Mouse (Mus musculus) lung, embryonic 15.5 days (tissue): ENCODE measurements at regions not wholly inside any gene's neighbourhood (a gene's known extent, or its start where the extent isn't known, plus 50 kb on each side); places are given as distances from the start of the nearest gene placed in this dataset.

Experiments used
- ATAC-seq: fragments of 200-750 bp; cut with Nextera tagmentation; 2 replicates; pipeline ENCODE4 v1.8.0; 2017; ENCODE audit warnings: moderate number of reproducible peaks, borderline replicate concordance; ENCODE audit not compliant: low FRiP score, low TSS enrichment; ENCODE audit errors: extremely low read depth
- H3K27ac ChIP-seq: fragments of 300-500 bp; sonication (generic); 2 replicates; pipeline ENCODE4 v1.5.1; 2015; ENCODE audit warnings: moderate library complexity, mild to moderate bottlenecking, inconsistent platforms
- H3K27me3 ChIP-seq: fragments of 300-500 bp; sonication (generic); 2 replicates; pipeline ENCODE4 v1.6.1; 2015; ENCODE audit warnings: inconsistent platforms
- H3K36me3 ChIP-seq: fragments of 300-500 bp; sonication (generic); 2 replicates; pipeline ENCODE4 v1.6.1; 2015; ENCODE audit warnings: inconsistent platforms
- H3K4me1 ChIP-seq: fragments of 300-500 bp; sonication (generic); 2 replicates; pipeline ENCODE4 v1.6.1; 2015; ENCODE audit warnings: inconsistent platforms
- H3K4me2 ChIP-seq: fragments of 300-500 bp; sonication (generic); 2 replicates; pipeline ENCODE4 v1.6.1; 2015; ENCODE audit warnings: inconsistent platforms, mild to moderate bottlenecking, moderate library complexity
- H3K4me3 ChIP-seq: fragments of 300-500 bp; sonication (generic); 2 replicates; pipeline ENCODE4 v1.5.1; 2015; ENCODE audit warnings: mild to moderate bottlenecking, inconsistent platforms
- H3K9ac ChIP-seq: fragments of 300-500 bp; sonication (generic); 2 replicates; pipeline ENCODE4 v1.6.1; 2015; ENCODE audit warnings: inconsistent platforms
- H3K9me3 ChIP-seq: fragments of 300-500 bp; sonication (generic); 2 replicates; pipeline ENCODE4 v1.6.1; 2016; ENCODE audit warnings: inconsistent platforms
- WGBS: fragments of 180-500 bp; shearing (Covaris S2); methylation state at CpG from one replicate; pipeline ENCODE4 v1.1.7; 2015; 5-methylcytosine and 5-hydroxymethylcytosine counted together

GRCm38 (mm10) chr3:60138319-60138718 lies 56.6 kb downstream of the Sucnr1 start:
- Histone ChIP-seq H3K4me3 (no peak overlapping the region), H3K9ac (no peak overlapping the region), H3K9me3 (no peaks in the 10 kb centered on the region), H3K27me3 (no peaks in the 10 kb centered on the region), H3K36me3 (no peaks in the 10 kb centered on the region), H3K4me1 (no peaks in the 10 kb centered on the region), H3K4me2 (no peak overlapping the region), H3K27ac (no peak overlapping the region)
- no peak for ATAC-seq
- WGBS, result 74% methylated on average over 3 of the region's 3 CpGs

GRCm38 (mm10) chr3:60159865-60160264 lies 78.2 kb downstream of the Sucnr1 start:
- 80% methylated on average over 3 of the region's 3 CpGs for WGBS
- no peak overlapping the region for H3K4me3 ChIP-seq

GRCm38 (mm10) chr3:60167633-60168032 lies 86.0 kb downstream of the Sucnr1 start:
- Histone ChIP-seq H3K9me3 (no peaks in the 10 kb centered on the region), H3K27me3 (no peaks in the 10 kb centered on the region), H3K36me3 (no peaks in the 10 kb centered on the region), H3K4me1 (peaks cover 13% of the 10 kb centered on the region), H3K4me3 (no peak overlapping the region), H3K9ac (no peak overlapping the region), H3K27ac (no peak overlapping the region), H3K4me2 (no peak overlapping the region)
- 65% methylated on average over 3 of the region's 3 CpGs for WGBS
- no peak for ATAC-seq

More at GRCm38 (mm10) chr3:60159865-60160264, 78.2 kb downstream of the Sucnr1 start:
- Histone ChIP-seq H3K27me3 (no peaks in the 10 kb centered on the region), H3K9me3 (no peaks in the 10 kb centered on the region), H3K4me1 (no peaks in the 10 kb centered on the region), H3K4me2 (no peak overlapping the region), H3K27ac (no peak overlapping the region), H3K36me3 (no peaks in the 10 kb centered on the region), H3K9ac (no peak overlapping the region)
- ATAC-seq, result no peak

- WGBS, result 37% methylated on average over 2 of the region's 2 CpGs
Measured at GRCm38 (mm10) chr3:60168135-60168926, 86.7 kb downstream of the Sucnr1 start.

GRCm38 (mm10) chr3:60169606-60170005 lies 87.9 kb downstream of the Sucnr1 start:
- peak; percentile 90; the same call in 1 of the 2 replicates for ATAC-seq
- no peak overlapping the region for H3K4me3 ChIP-seq
- H3K36me3 ChIP-seq, result no peaks in the 10 kb centered on the region
- no peaks in the 10 kb centered on the region for H3K9me3 ChIP-seq
- H3K4me2 ChIP-seq, result no peak overlapping the region
- H3K4me1 ChIP-seq, result peaks cover 13% of the 10 kb centered on the region
- H3K27ac ChIP-seq, result peak overlapping the region; percentile 29; the same call in 1 of the 2 replicates
- H3K27me3 ChIP-seq, result no peaks in the 10 kb centered on the region
- H3K9ac ChIP-seq, result no peak overlapping the region

More at GRCm38 (mm10) chr3:60168135-60168926, 86.7 kb downstream of the Sucnr1 start:
- Histone ChIP-seq H3K27me3 (no peaks in the 10 kb centered on the region), H3K27ac (peak overlapping the region; percentile 9; the same call in 1 of the 2 replicates), H3K4me1 (peaks cover 13% of the 10 kb centered on the region), H3K36me3 (no peaks in the 10 kb centered on the region), H3K9ac (no peak overlapping the region), H3K4me3 (no peak overlapping the region), H3K9me3 (no peaks in the 10 kb centered on the region), H3K4me2 (no peak overlapping the region)
- no peak for ATAC-seq

GRCm38 (mm10) chr3:60184481-60184880 lies 102.8 kb downstream of the Sucnr1 start:
- no peaks in the 10 kb centered on the region for H3K4me1 ChIP-seq
- no peak overlapping the region for H3K27ac ChIP-seq
- 70% methylated on average over 2 of the region's 2 CpGs for WGBS
- H3K27me3 ChIP-seq, result no peaks in the 10 kb centered on the region
- H3K4me2 ChIP-seq, result no peak overlapping the region
- ATAC-seq, result no peak
- H3K9me3 ChIP-seq, result no peaks in the 10 kb centered on the region
- H3K9ac ChIP-seq, result no peak overlapping the region
- no peak overlapping the region for H3K4me3 ChIP-seq
- no peaks in the 10 kb centered on the region for H3K36me3 ChIP-seq

- 72% methylated on average over 3 of the region's 3 CpGs for WGBS
- no peak overlapping the region for H3K4me3 ChIP-seq
- H3K4me2 ChIP-seq, result no peak overlapping the region
- H3K27me3 ChIP-seq, result no peaks in the 10 kb centered on the region
- no peak overlapping the region for H3K27ac ChIP-seq
- H3K9ac ChIP-seq, result no peak overlapping the region
- no peaks in the 10 kb centered on the region for H3K36me3 ChIP-seq
- no peaks in the 10 kb centered on the region for H3K4me1 ChIP-seq
- ATAC-seq, result no peak
- no peaks in the 10 kb centered on the region for H3K9me3 ChIP-seq
Measured at GRCm38 (mm10) chr3:60196031-60196430, 114.4 kb downstream of the Sucnr1 start.

GRCm38 (mm10) chr3:60207936-60208335 lies 126.3 kb downstream of the Sucnr1 start:
- no peaks in the 10 kb centered on the region for H3K4me1 ChIP-seq
- H3K4me2 ChIP-seq, result no peak overlapping the region
- H3K4me3 ChIP-seq, result no peak overlapping the region
- WGBS, result 74% methylated on average over 1 of the region's 1 CpGs
- no peak for ATAC-seq
- H3K9me3 ChIP-seq, result no peaks in the 10 kb centered on the region
- H3K36me3 ChIP-seq, result no peaks in the 10 kb centered on the region
- no peak overlapping the region for H3K9ac ChIP-seq
- H3K27me3 ChIP-seq, result no peaks in the 10 kb centered on the region
- no peak overlapping the region for H3K27ac ChIP-seq

GRCm38 (mm10) chr3:60218938-60219337 lies 137.3 kb downstream of the Sucnr1 start:
- no peak for ATAC-seq
- no peak overlapping the region for H3K4me3 ChIP-seq
- H3K9me3 ChIP-seq, result no peaks in the 10 kb centered on the region
- H3K4me1 ChIP-seq, result no peaks in the 10 kb centered on the region
- 57% methylated on average over 3 of the region's 3 CpGs for WGBS
- no peaks in the 10 kb centered on the region for H3K36me3 ChIP-seq
- H3K9ac ChIP-seq, result no peak overlapping the region
- no peak overlapping the region for H3K4me2 ChIP-seq
- H3K27me3 ChIP-seq, result no peaks in the 10 kb centered on the region
- H3K27ac ChIP-seq, result no peak overlapping the region

GRCm38 (mm10) chr3:60240664-60241063 lies 159.0 kb downstream of the Sucnr1 start:
- Histone ChIP-seq H3K4me3 (no peak overlapping the region), H3K9me3 (no peaks in the 10 kb centered on the region), H3K4me1 (no peaks in the 10 kb centered on the region), H3K27me3 (no peaks in the 10 kb centered on the region), H3K36me3 (no peaks in the 10 kb centered on the region), H3K4me2 (no peak overlapping the region), H3K9ac (no peak overlapping the region), H3K27ac (no peak overlapping the region)
- ATAC-seq, result no peak

GRCm38 (mm10) chr3:60266666-60267415 lies 185.2 kb downstream of the Sucnr1 start:
- H3K9ac ChIP-seq, result no peak overlapping the region
- H3K9me3 ChIP-seq, result no peaks in the 10 kb centered on the region
- no peak overlapping the region for H3K4me3 ChIP-seq
- peak overlapping the region; percentile 70 for H3K27ac ChIP-seq
- H3K4me2 ChIP-seq, result peak overlapping the region; percentile 30
- H3K36me3 ChIP-seq, result no peaks in the 10 kb centered on the region
- H3K4me1 ChIP-seq, result no peaks in the 10 kb centered on the region
- H3K27me3 ChIP-seq, result no peaks in the 10 kb centered on the region
- peak; percentile 39; the same call in 1 of the 2 replicates for ATAC-seq
- WGBS, result 43% methylated on average over 3 of the region's 3 CpGs
